Mouse (Mus musculus) ES-E14 (cell line): ENCODE results near the gene Lsg1. TPM values are rescaled to one million over a fixed set of nuclear protein-coding genes. Genes with fewer than 3 reads are reported as not detected.

Experiments
- DNase-seq: peaks from one replicate; pipeline ENCODE4 v3.0.0-alpha.2; 2013; ENCODE audit warnings: low read depth, low spot score
- H3K27ac ChIP-seq: 2 replicates; pipeline ENCODE4 v1.5.1; 2012; ENCODE audit warnings: low read depth, mild to moderate bottlenecking, low read length, moderate library complexity, mixed read lengths; ENCODE audit not compliant: poor library complexity, insufficient read depth, severe bottlenecking
- H3K36me3 ChIP-seq: 2 replicates; pipeline ENCODE4 v1.6.1; 2012; ENCODE audit warnings: mild to moderate bottlenecking, low read length, moderate library complexity, mixed read lengths; ENCODE audit not compliant: control insufficient read depth, poor library complexity, insufficient read depth, severe bottlenecking
- H3K4me1 ChIP-seq, 2 experiments: fragments of 150-350 bp in 1 of 2; sonication (generic) in 1 of 2; 2 replicates each; pipeline ENCODE4 v1.6.1; 2012; ENCODE audit warnings: low read length in 2 of 2, mild to moderate bottlenecking in 1 of 2, mixed read lengths in 1 of 2; ENCODE audit not compliant: control insufficient read depth in 2 of 2, insufficient read depth in 2 of 2, poor library complexity in 1 of 2
- H3K4me3 ChIP-seq, 2 experiments: fragments of 150-350 bp in 1 of 2; sonication (generic) in 1 of 2; 2 replicates each; pipeline ENCODE4 v1.5.1; 2012; ENCODE audit warnings: low read length in 2 of 2, low read depth in 1 of 2, mild to moderate bottlenecking in 1 of 2, mixed read lengths in 1 of 2; ENCODE audit not compliant: insufficient read depth in 1 of 2, poor library complexity in 1 of 2, severe bottlenecking in 1 of 2
- H3K9ac ChIP-seq: 2 replicates; pipeline ENCODE4 v1.6.1; 2012; ENCODE audit warnings: low read depth, mild to moderate bottlenecking, low read length, mixed read lengths; ENCODE audit not compliant: poor library complexity, insufficient read depth, severe bottlenecking
- H3K9me3 ChIP-seq: fragments of 150-350 bp; sonication (generic); 2 replicates; pipeline ENCODE4 v1.6.1; 2012; ENCODE audit warnings: low read depth, mild to moderate bottlenecking, low read length; ENCODE audit not compliant: control insufficient read depth, insufficient read depth
- CHD2 ChIP-seq: IDR thresholded peaks from 2 replicates; pipeline ENCODE4 v1.6.1; 2014; ENCODE audit warnings: mild to moderate bottlenecking, low read depth, low read length, inconsistent platforms
- HCFC1 ChIP-seq: IDR thresholded peaks from 2 replicates; pipeline ENCODE4 v1.6.1; 2012; ENCODE audit warnings: low read length, inconsistent platforms, borderline replicate concordance; ENCODE audit not compliant: insufficient read depth
- MAFK ChIP-seq: IDR thresholded peaks from 2 replicates; pipeline ENCODE4 v1.6.1; 2014; ENCODE audit warnings: mild to moderate bottlenecking, low read depth, low read length, inconsistent platforms; ENCODE audit not compliant: insufficient read depth
- ZC3H11A ChIP-seq: IDR thresholded peaks from 2 replicates; pipeline ENCODE4 v1.6.1; 2012; ENCODE audit warnings: low read depth, mild to moderate bottlenecking, inconsistent platforms, low read length, borderline replicate concordance
- ZNF384 ChIP-seq: IDR thresholded peaks from 2 replicates; pipeline ENCODE4 v1.6.1; 2012; ENCODE audit warnings: low read depth, low read length, inconsistent platforms
- in situ Hi-C, 2 experiments: fragments of 600-800 bp; cut with MboI; formaldehyde crosslinking; loops; one replicate each; pipeline ENCODE4 v1.15.1; 2025; ENCODE audit warnings: low sequenced_read_pairs in 2 of 2, inconsistent platforms in 1 of 2; ENCODE audit not compliant: unreplicated experiment in 2 of 2
- total RNA-seq: library from RNA; depleted of rRNA; stranded (reverse); fragments of 300-350 nt; gene quantifications from 2 replicates; pipeline ENCODE4 v1.2.3, GENCODE M21; 2012

The Lsg1 gene
- total RNA-seq, 1 experiment, result 87.2 TPM

DNA sequence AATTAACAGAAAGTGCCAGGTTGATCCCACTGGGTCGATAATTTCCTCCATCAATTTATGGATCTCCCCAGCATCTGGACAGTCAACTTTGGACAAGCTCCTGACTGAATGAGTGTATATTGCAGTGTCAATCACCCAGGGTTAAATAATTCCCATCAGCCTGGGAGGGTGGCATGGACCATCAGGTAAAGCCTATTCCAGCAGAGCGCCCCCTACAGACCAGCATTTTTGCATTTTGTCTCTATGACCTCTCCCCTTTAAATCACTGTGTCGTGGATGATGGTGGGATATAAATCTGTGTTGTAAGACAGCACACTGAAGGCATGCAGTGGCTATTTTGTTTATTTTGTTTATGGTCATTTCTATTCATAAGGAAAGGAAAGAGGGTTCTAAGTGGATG, 4.6 kb upstream of the Lsg1 start:
- Histone ChIP-seq H3K9ac (no peak overlapping the region), H3K4me1 (peaks cover 1 to 11% of the 10 kb centered on the region in 2 experiments; a peak in 2 of 4 replicates), H3K4me3 (no peak overlapping the region), H3K27ac (no peak overlapping the region), H3K9me3 (no peaks in the 10 kb centered on the region), H3K36me3 (no peaks in the 10 kb centered on the region)
- TF ChIP-seq ZC3H11A (no peak), MAFK (no peak), CHD2 (no peak), HCFC1 (no peak), ZNF384 (no peak)
- no peak for DNase-seq
- in situ Hi-C loops, result loop anchor here in 1 of 2 experiments (10.0 to 25.0 kb wide), 2 partner anchors 483 to 770 kb away; no protein-coding TSS in a partner anchor

GRCm38 (mm10) chr16:30590264-30591209, 3.1 kb upstream of the Lsg1 start:
- in situ Hi-C loops, result loop anchor here in 1 of 2 experiments (10.0 to 25.0 kb wide), 2 partner anchors 484 to 772 kb away; no protein-coding TSS in a partner anchor
- H3K4me1 ChIP-seq, result peaks cover 0 to 10% of the 10 kb centered on the region in 2 experiments; a peak in 2 of 4 replicates
- H3K36me3 ChIP-seq, result peaks cover 2% of the 10 kb centered on the region
- H3K9ac ChIP-seq, result no peak overlapping the region
- no peak for DNase-seq
- TF ChIP-seq ZC3H11A, result no peak
- H3K4me3 ChIP-seq, result no peak overlapping the region
- no peaks in the 10 kb centered on the region for H3K9me3 ChIP-seq
- H3K27ac ChIP-seq, result no peak overlapping the region

DNA sequence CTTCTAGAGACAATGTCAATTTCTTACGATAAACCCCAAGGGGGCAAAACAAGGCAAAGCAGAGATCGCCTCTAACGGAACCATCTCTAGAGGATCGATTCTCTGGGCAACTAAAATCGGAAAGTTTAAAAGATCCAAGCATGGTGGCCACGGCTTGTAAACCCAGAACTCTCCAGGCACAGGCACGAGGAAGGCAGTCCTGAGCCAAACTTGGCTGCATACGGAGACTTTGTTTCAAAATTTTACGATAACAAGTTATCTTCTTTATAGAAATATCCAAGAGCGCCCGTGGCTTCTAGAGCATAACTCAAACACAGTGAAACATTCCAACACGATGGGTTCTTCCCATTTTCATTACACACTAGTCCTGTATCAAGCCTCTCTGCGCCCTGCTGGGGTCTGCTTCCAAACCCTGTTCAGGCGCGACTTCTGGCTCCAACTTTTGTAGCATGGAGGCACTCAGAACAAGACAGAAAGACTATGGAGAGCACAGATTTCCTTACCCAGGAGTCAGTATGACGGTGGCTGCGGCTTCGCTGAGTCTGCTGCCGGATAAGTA, 378 bp downstream of the Lsg1 start:
- Histone ChIP-seq H3K36me3 (peaks cover 28% of the 10 kb centered on the region), H3K9me3 (no peaks in the 10 kb centered on the region), H3K27ac (peak overlapping the region; percentile 63), H3K4me1 (peaks cover 0 to 6% of the 10 kb centered on the region in 2 experiments; a peak in 1 of 4 replicates), H3K9ac (peak overlapping the region; percentile 96), H3K4me3 (peak overlapping the region; percentile 67 to 96)
- TF ChIP-seq MAFK (no peak), ZNF384 (no peak), CHD2 (no peak), ZC3H11A (no peak), HCFC1 (no peak)
- in situ Hi-C loops, result loop anchor here in 1 of 2 experiments (25.0 kb wide), 1 partner anchor 775 kb away; no protein-coding TSS in a partner anchor
- DNase-seq, result no peak

DNA sequence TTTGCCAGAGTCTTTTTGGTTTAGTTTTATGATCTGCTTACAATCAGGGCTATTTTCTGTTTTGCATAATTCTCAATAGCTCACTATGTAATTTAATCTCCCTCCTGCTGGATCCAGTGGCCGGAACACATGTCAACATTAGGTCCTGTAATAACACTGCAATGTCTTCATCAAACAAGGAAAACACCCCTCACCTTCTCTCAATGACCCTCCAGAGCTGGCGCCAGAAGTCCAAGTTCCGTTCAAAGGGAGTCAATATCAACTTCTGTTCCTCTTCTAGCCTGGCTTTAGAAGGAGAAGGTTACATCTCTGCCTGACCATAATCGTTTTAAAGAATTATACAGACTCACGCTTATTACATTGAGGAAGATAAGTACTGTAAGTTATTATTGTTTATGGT, 6.6 kb downstream of the Lsg1 start:
- H3K36me3 ChIP-seq, result peaks cover 69% of the 10 kb centered on the region
- in situ Hi-C loops, result loop anchor here in 1 of 2 experiments (25.0 kb wide), 1 partner anchor 782 kb away; no protein-coding TSS in a partner anchor
- no peak overlapping the region for H3K4me3 ChIP-seq
- TF ChIP-seq ZNF384, result no peak
- no peak for TF ChIP-seq ZC3H11A
- no peak for TF ChIP-seq CHD2
- no peak for TF ChIP-seq MAFK
- TF ChIP-seq HCFC1, result no peak
- H3K4me1 ChIP-seq, result no peaks in the 10 kb centered on the region
- DNase-seq, result no peak
- no peak overlapping the region for H3K27ac ChIP-seq
- no peak overlapping the region for H3K9ac ChIP-seq
- H3K9me3 ChIP-seq, result no peaks in the 10 kb centered on the region
